Mouse (Mus musculus) midbrain, postnatal 0 days (tissue): ENCODE measurements around the gene Sema4d. TPM values are rescaled to one million over a fixed set of nuclear protein-coding genes. Genes with fewer than 3 reads are reported as not detected.

Experiments used
- ATAC-seq: fragments of 200-750 bp; cut with Nextera tagmentation; 2 replicates; pipeline ENCODE4 v1.8.0; 2017; ENCODE audit warnings: moderate number of reproducible peaks, mild to moderate bottlenecking, moderate TSS enrichment, moderate library complexity; ENCODE audit not compliant: low FRiP score
- DNase-seq: peaks from one replicate; pipeline ENCODE4 v3.0.0-alpha.2; 2015; ENCODE audit warnings: low spot score
- H3K27ac ChIP-seq: fragments of 300-500 bp; sonication (generic); 2 replicates; pipeline ENCODE4 v1.5.1; 2014; ENCODE audit warnings: low read depth, mild to moderate bottlenecking, low read length, mixed read lengths
- H3K27me3 ChIP-seq: fragments of 300-500 bp; sonication (generic); 2 replicates; pipeline ENCODE4 v1.6.1; 2014; ENCODE audit warnings: low read length, control low read depth, mixed read lengths; ENCODE audit not compliant: insufficient read depth
- H3K36me3 ChIP-seq: fragments of 300-500 bp; sonication (generic); 2 replicates; pipeline ENCODE4 v1.6.1; 2014; ENCODE audit warnings: low read length, control low read depth, mixed read lengths; ENCODE audit not compliant: insufficient read depth
- H3K4me1 ChIP-seq: fragments of 300-500 bp; sonication (generic); 2 replicates; pipeline ENCODE4 v1.6.1; 2014; ENCODE audit warnings: mild to moderate bottlenecking, control low read depth, antibody characterized with exemption, low read length, mixed read lengths; ENCODE audit not compliant: insufficient read depth
- H3K4me2 ChIP-seq: fragments of 300-500 bp; sonication (generic); 2 replicates; pipeline ENCODE4 v1.6.1; 2014; ENCODE audit warnings: low read depth, mild to moderate bottlenecking, low read length, mixed read lengths; ENCODE audit not compliant: poor library complexity, severe bottlenecking
- H3K4me3 ChIP-seq: fragments of 300-500 bp; sonication (generic); 2 replicates; pipeline ENCODE4 v1.5.1; 2014; ENCODE audit warnings: low read depth, mild to moderate bottlenecking, low read length, moderate library complexity
- H3K9ac ChIP-seq: fragments of 300-500 bp; sonication (generic); replicated peaks from 2 replicates; pipeline ENCODE4 v1.6.1; 2014; ENCODE audit warnings: mild to moderate bottlenecking, low read length, moderate library complexity, mixed read lengths; ENCODE audit not compliant: poor library complexity, severe bottlenecking
- H3K9me3 ChIP-seq: fragments of 300-500 bp; sonication (generic); 2 replicates; pipeline ENCODE4 v1.6.1; 2016; ENCODE audit warnings: low read length, control low read depth
- CTCF ChIP-seq: IDR thresholded peaks from 2 replicates; pipeline ENCODE4 v1.5.1; 2016; ENCODE audit warnings: antibody characterized with exemption, mild to moderate bottlenecking
- WGBS: fragments of 180-500 bp; shearing (Covaris S2); extraction: QIAGEN DNeasy Blood & Tissue Kit; methylation state at CpG from one replicate; pipeline ENCODE4 v1.1.7; 2014; 5-methylcytosine and 5-hydroxymethylcytosine counted together
- polyA plus RNA-seq: library from polyadenylated mRNA; unstranded; fragments of >200 nt; fragmentation: Nextera tagmentation; extraction: Ambion mirVana; gene quantifications from 2 replicates; pipeline ENCODE4 v1.2.1, GENCODE M21; 2015
- total RNA-seq: library from RNA; depleted of rRNA; stranded (reverse); fragments of >200 nt; gene quantifications from 2 replicates; pipeline ENCODE4 v1.2.3, GENCODE M21; 2014

Sema4d gene
- total and polyA plus RNA-seq, 2 experiments from 2014 or later: 13.7 to 19.3 TPM

GRCm38 (mm10) chr13:51743855-51744254 is 49.7 kb downstream of the Sema4d start:
- Histone ChIP-seq H3K27ac (no peak overlapping the region), H3K27me3 (no peaks in the 10 kb centered on the region), H3K36me3 (no peaks in the 10 kb centered on the region), H3K9me3 (no peaks in the 10 kb centered on the region), H3K4me2 (no peak overlapping the region), H3K4me1 (no peaks in the 10 kb centered on the region), H3K9ac (no peak overlapping the region), H3K4me3 (no peak overlapping the region)
- DNase-seq: no peak
- no peak for TF ChIP-seq CTCF
- no peak for ATAC-seq
- WGBS: 81% methylated on average over 3 of the region's 3 CpGs

GRCm38 (mm10) chr13:51742551-51743052 is 50.9 kb downstream of the Sema4d start:
- ATAC-seq: no peak
- Histone ChIP-seq H3K36me3 (no peaks in the 10 kb centered on the region), H3K27ac (no peak overlapping the region), H3K27me3 (no peaks in the 10 kb centered on the region), H3K9ac (no peak overlapping the region), H3K4me3 (no peak overlapping the region), H3K9me3 (no peaks in the 10 kb centered on the region), H3K4me2 (no peak overlapping the region), H3K4me1 (no peaks in the 10 kb centered on the region)
- 79% methylated on average over 10 of the region's 10 CpGs for WGBS
- no peak for TF ChIP-seq CTCF
- no peak for DNase-seq

GRCm38 (mm10) chr13:51740776-51741175 is 52.8 kb downstream of the Sema4d start:
- no peaks in the 10 kb centered on the region for H3K4me1 ChIP-seq
- no peak for DNase-seq
- H3K27me3 ChIP-seq: no peaks in the 10 kb centered on the region
- H3K9me3 ChIP-seq: no peaks in the 10 kb centered on the region
- no peak for TF ChIP-seq CTCF
- no peaks in the 10 kb centered on the region for H3K36me3 ChIP-seq
- no peak overlapping the region for H3K9ac ChIP-seq
- ATAC-seq: no peak
- H3K4me2 ChIP-seq: no peak overlapping the region
- WGBS: 88% methylated on average over 5 of the region's 5 CpGs
- H3K27ac ChIP-seq: no peak overlapping the region
- H3K4me3 ChIP-seq: no peak overlapping the region

- Histone ChIP-seq H3K9ac (no peak overlapping the region), H3K36me3 (no peaks in the 10 kb centered on the region), H3K4me1 (no peaks in the 10 kb centered on the region), H3K27ac (no peak overlapping the region), H3K9me3 (no peaks in the 10 kb centered on the region), H3K4me3 (no peak overlapping the region), H3K4me2 (no peak overlapping the region), H3K27me3 (no peaks in the 10 kb centered on the region)
- DNase-seq: no peak
- 88% methylated on average over 1 of the region's 1 CpGs for WGBS
- no peak for TF ChIP-seq CTCF
- no peak for ATAC-seq
Observed at GRCm38 (mm10) chr13:51739713-51740112, 53.8 kb downstream of the Sema4d start.

GRCm38 (mm10) chr13:51738531-51739117 is 54.9 kb downstream of the Sema4d start:
- no peak for ATAC-seq
- H3K9ac ChIP-seq: no peak overlapping the region
- H3K27me3 ChIP-seq: no peaks in the 10 kb centered on the region
- no peak overlapping the region for H3K4me3 ChIP-seq
- 95% methylated on average over 11 of the region's 11 CpGs for WGBS
- no peaks in the 10 kb centered on the region for H3K4me1 ChIP-seq
- no peaks in the 10 kb centered on the region for H3K36me3 ChIP-seq
- TF ChIP-seq CTCF: no peak
- H3K27ac ChIP-seq: no peak overlapping the region
- H3K4me2 ChIP-seq: no peak overlapping the region
- no peak for DNase-seq
- H3K9me3 ChIP-seq: no peaks in the 10 kb centered on the region

GRCm38 (mm10) chr13:51737949-51738513 is 55.5 kb downstream of the Sema4d start:
- Histone ChIP-seq H3K4me3 (no peak overlapping the region), H3K27ac (no peak overlapping the region), H3K9ac (0 out of 2 replicates have a peak overlapping the region, but pooled peaks have one; percentile 20), H3K36me3 (no peaks in the 10 kb centered on the region), H3K27me3 (no peaks in the 10 kb centered on the region), H3K4me2 (no peak overlapping the region), H3K9me3 (no peaks in the 10 kb centered on the region), H3K4me1 (no peaks in the 10 kb centered on the region)
- DNase-seq (no peak), ATAC-seq (no peak)
- WGBS: 52% methylated on average over 6 of the region's 6 CpGs
- TF ChIP-seq CTCF: no peak
